ENCODE assay signal across 8 mouse cellular contexts in the genomic region with DNA sequence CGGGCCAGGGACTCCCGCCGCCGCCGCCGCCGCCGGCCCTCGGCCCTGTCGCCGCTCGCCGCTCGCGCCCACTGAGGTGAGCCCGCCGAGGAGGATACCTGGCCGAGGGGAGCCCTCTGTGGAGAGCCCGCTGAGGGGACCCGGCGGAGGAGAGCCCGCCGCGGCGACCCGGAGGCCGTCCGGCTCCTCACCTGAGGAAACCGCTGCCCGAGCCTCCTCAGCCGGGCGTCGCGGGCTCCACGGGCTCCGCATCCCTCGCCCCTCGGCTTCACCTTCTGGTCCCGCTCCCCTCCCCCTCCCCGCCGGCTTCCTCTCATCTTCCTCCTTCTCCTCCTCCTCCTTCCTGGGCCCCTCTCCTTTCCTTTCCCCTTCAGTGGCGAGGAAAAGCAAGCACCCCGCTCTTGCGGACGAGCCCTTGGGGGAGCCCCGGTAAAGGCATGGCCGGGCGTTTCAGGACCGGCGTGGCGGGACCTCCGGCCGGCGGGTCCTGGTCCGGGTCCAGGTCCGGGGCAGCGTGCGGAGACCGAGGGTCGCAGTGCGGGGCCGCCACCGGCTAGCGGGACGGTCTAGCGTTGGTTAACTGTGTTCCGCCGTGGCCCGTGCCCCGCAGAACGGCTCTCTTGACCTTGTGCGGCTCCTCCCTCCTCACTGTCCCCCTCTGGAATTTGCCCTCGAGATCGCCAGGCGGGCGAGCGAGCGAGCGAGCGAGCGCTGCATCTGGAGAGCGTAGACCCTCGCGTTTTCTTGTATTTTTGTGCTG. TPM values are rescaled to one million over a fixed set of nuclear protein-coding genes. Genes with fewer than 3 reads are reported as not detected.
DNase-seq lines count a peak whose midpoint lies in the region; ATAC-seq and TF ChIP-seq lines count a peak whose summit lies in the region.

No protein-coding gene starts in this region.

- H3K36me3 ChIP-seq in forebrain, embryonic 16.5 days (ENCODE audit: control insufficient read depth, insufficient read depth) = no peaks in the 10 kb centered on the region
- peaks cover 7% of the 10 kb centered on the region for H3K36me3 ChIP-seq in hindbrain, embryonic 15.5 days
- peaks cover 20% of the 10 kb centered on the region for H3K36me3 ChIP-seq in small intestine, adult 2 months (ENCODE audit: control insufficient read depth, insufficient read depth, low read length)

- ATAC-seq in frontal cortex, adult (ENCODE audit: low TSS enrichment) = peak; percentile 11; the same call in 1 of the 2 replicates
- peak; percentile 50 for ATAC-seq in cerebellum, adult (ENCODE audit: insufficient number of reproducible peaks, low FRiP score, low TSS enrichment)
- peak; percentile 39 for ATAC-seq in forebrain, embryonic 16.5 days
- ATAC-seq in hindbrain, embryonic 15.5 days (ENCODE audit: low FRiP score, low read depth) = peak; percentile 54

- no peaks in the 10 kb centered on the region for H3K9me3 ChIP-seq in forebrain, embryonic 16.5 days (ENCODE audit: control insufficient read depth, low read length)
- no peaks in the 10 kb centered on the region for H3K9me3 ChIP-seq in hindbrain, embryonic 15.5 days

- under 1% methylated on average over 62 of the region's 84 CpGs for WGBS in forebrain, embryonic 16.5 days
- under 1% methylated on average over 72 of the region's 84 CpGs for WGBS in hindbrain, embryonic 15.5 days
- under 1% methylated on average over 84 of the region's 84 CpGs for WGBS in small intestine, adult 2 months

- DNase-seq in frontal cortex, adult 2 months (ENCODE audit: extremely low spot score in 1 of 2, low spot score in 1 of 2) = no peak
- DNase-seq in left cerebral cortex, postnatal 25 days (ENCODE audit: low spot score in 2 of 2) = peak; percentile 22 to 28
- DNase-seq in mesoderm, embryonic 11.5 days (ENCODE audit: low read depth, low spot score) = peak; percentile 68

- H3K9ac ChIP-seq in forebrain, embryonic 16.5 days (replicated peaks; ENCODE audit: low read depth, low read length) = peak overlapping the region; percentile 97
- peak overlapping the region; percentile 97 for H3K9ac ChIP-seq in hindbrain, embryonic 15.5 days

- TF ChIP-seq POLR2A in small intestine, adult 2 months (IDR thresholded peaks at IDR 0.05; ENCODE audit: low read depth, low read length) = no peak; the same call in 1 of the 2 replicates

- peak overlapping the region; percentile 98 for H3K4me3 ChIP-seq in forebrain, embryonic 16.5 days (replicated peaks; ENCODE audit: low read length)
- H3K4me3 ChIP-seq in hindbrain, embryonic 15.5 days = peak overlapping the region; percentile 70
- H3K4me3 ChIP-seq in small intestine, adult 2 months (ENCODE audit: low read depth, low read length) = peak overlapping the region; percentile 92

- peak overlapping the region; percentile 93 for H3K27ac ChIP-seq in forebrain, embryonic 16.5 days (ENCODE audit: low read length)
- peak overlapping the region; percentile 89 for H3K27ac ChIP-seq in hindbrain, embryonic 15.5 days (replicated peaks)
- peak overlapping the region; percentile 69 for H3K27ac ChIP-seq in small intestine, adult 2 months (ENCODE audit: insufficient read depth, low read depth, low read length)

- peaks cover 33% of the 10 kb centered on the region for H3K4me1 ChIP-seq in forebrain, embryonic 16.5 days (replicated peaks; ENCODE audit: control insufficient read depth, insufficient read depth, low read length)
- H3K4me1 ChIP-seq in hindbrain, embryonic 15.5 days (replicated peaks) = peaks cover 48% of the 10 kb centered on the region
- H3K4me1 ChIP-seq in small intestine, adult 2 months (ENCODE audit: control insufficient read depth, insufficient read depth, insufficient read length, low read length) = peaks cover 6% of the 10 kb centered on the region; the same call in 1 of the 2 replicates

- no peaks in the 10 kb centered on the region for H3K27me3 ChIP-seq in forebrain, embryonic 16.5 days (replicated peaks; ENCODE audit: control insufficient read depth, insufficient read depth, low read length)
- H3K27me3 ChIP-seq in hindbrain, embryonic 15.5 days = no peaks in the 10 kb centered on the region
- H3K27me3 ChIP-seq in small intestine, adult 2 months (ENCODE audit: control insufficient read depth, insufficient read depth, low read length) = no peaks in the 10 kb centered on the region

- H3K4me2 ChIP-seq in forebrain, embryonic 16.5 days (ENCODE audit: low read length) = peak overlapping the region; percentile 53
- H3K4me2 ChIP-seq in hindbrain, embryonic 15.5 days = peak overlapping the region; percentile 65

- intact Hi-C loops in left cerebral cortex, postnatal 25 days (cut with DNase I) = loop anchor here (5.0 to 10.0 kb wide), 3 partner anchors 56 to 324 kb away; partner anchors contain the start of genes Dtl and Ints7

- TF ChIP-seq CTCF in small intestine, adult 2 months (IDR thresholded peaks at IDR 0.05; ENCODE audit: extremely low read depth, insufficient read length, insufficient replicate concordance, low read depth, low read length) = no peak

RNA-seq across cellular contexts. Expression of gene Lpgat1, which starts 1.1 kb away (rescaled TPM):
- 60.3 and 68.1 TPM in 2 replicates for polyA plus RNA-seq in frontal cortex, adult 2 months (2012; rRNA removed)
- polyA plus RNA-seq in forebrain, embryonic 16.5 days (2015; fragmentation: Nextera tagmentation; extraction: Ambion mirVana) = 30.3 and 31.9 TPM in 2 replicates
- 34.9 and 38.8 TPM in 2 replicates for polyA plus RNA-seq in hindbrain, embryonic 15.5 days (2015; fragmentation: Nextera tagmentation; extraction: Ambion mirVana)
- 100 to 1,000 TPM; 173 to 180 TPM for total RNA-seq in left cerebral cortex, postnatal 25 days (2021)
- polyA plus RNA-seq in small intestine, adult 2 months (2012; rRNA removed) = 17.5 and 20.1 TPM in 2 replicates

Comparison
In these comparisons a context has a peak if more than half of its experiments do, and no peak if none do; other contexts are left out.
1. DNase-seq: peak in left cerebral cortex, postnatal 25 days (2 of 2) and mesoderm, embryonic 11.5 days (single experiment); none in frontal cortex, adult 2 months (0 of 2).
2. Peak in every context shown above with its lines, with median percentiles within 50 percentile points of each other: ATAC-seq, H3K27ac ChIP-seq and H3K4me3 ChIP-seq.